Mouse (Mus musculus): ENCODE measurements at regions not wholly inside any gene's neighbourhood (a gene's known extent, or its start where the extent isn't known, plus 50 kb on each side); places are given as distances from the start of the nearest gene placed in this dataset.
A peak's percentile ranks its signal among the peaks of the same experiment; 100 is the strongest.

DNA sequence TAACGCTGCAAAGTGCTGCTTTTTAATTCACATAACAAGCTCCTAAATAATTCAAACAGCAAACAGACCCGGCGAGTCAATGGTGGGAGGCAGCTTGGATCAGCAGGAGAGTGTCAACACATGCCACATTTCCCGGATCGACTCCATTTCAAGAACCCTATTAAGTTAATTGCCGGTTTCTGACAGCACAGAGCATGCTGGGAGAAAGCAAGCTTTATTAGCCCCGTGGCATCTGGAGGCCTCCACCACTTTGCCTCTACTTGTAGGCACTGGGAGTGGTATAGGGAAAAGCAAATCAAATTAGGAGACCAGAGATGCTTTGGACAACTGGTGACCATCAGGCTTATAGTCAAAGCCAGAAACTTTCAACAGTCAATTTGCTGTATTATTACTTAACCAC is 188.5 kb downstream of the Emx2 start:
- DNase-seq = peak; percentile 64

DNA sequence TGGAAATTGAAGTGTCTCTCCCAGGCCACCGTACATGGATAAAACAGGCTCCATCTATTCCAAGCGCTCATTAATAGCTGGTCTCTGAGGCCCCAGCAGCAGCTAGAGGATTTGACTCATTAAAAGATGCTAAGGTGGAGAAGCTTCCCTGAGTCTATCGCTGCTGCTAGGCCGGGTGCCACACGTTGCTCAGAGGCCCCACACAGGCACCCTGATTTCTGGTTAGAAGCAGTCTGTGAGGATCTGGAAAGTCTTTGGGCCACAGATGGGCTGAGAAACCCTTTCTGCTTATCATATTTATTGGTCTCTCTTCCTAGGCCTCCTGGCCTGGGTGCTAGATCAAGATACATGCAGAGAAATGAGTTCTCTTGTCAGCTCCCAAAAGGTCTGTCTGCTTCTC is 191.2 kb downstream of the Emx2 start:
- peak; percentile 61 for DNase-seq

DNA sequence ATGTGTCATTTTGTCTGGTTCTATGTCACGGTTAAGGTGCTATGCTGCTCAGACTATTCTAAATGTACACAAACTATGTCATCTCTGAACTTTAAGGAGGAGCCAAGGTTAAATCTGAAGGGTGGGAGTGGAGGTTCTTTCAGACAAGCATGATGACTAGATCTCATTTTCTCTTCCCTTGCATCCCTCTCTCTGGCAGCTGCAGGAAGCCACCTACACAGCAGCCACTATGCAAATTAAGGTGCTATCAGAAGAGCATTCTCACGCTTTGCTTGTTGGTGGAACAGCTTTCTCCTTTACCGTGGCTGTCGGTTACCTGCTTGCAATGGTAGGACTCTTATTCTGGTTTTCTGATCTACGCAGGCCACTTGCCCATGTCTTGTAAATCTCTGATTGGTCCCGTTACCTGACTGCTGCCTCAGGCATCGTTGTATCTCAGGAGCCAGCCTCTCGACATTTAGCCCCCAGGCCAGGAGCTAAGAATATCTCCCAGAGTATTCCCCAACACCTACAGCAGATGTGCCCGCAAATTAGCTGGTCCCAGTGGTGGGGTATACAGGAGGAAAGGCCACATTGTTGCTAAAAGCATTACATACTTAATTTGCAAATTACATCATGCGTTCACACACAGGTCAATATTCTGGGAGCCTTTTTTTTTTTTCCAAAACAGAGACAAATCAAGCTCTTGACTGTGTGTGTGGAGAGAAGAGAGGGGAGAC is 192.6 kb downstream of the Emx2 start:
- DNase-seq = peak; percentile 48

DNA sequence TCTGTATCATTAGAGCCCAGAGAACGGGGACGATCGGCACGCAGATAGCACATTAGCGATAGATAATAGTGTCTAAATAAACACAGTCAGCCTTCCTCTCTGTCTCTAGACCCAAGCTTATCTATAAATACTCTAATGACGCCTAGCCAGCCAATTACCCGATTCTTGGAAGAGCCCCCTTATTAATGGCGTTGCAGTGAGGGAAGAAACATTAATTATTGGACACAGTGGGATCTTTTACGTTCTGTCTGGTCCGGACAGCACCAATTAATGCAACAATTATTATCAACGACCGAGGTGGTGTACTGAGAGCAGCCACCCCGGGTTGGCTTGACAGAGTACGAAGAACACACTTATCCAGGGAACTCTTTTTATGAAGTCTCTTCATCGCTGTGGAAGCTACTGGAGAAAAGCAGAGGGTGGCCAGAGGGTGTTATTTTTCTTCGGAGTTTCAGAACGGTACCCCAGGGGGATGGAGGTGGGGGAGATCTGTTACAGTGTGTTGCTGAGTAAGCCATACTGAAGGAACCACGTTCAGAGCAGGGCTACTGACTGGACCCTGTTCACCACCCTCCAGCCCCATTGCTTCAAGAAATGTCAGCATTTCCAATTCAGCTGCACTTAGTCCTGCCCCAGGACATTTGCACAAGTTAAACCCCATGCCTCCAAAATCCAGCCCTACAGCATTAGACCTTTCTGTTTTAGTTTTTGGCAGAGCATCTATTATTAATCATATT is 195.6 kb downstream of the Emx2 start:
- DNase-seq = peak; percentile 78

DNA sequence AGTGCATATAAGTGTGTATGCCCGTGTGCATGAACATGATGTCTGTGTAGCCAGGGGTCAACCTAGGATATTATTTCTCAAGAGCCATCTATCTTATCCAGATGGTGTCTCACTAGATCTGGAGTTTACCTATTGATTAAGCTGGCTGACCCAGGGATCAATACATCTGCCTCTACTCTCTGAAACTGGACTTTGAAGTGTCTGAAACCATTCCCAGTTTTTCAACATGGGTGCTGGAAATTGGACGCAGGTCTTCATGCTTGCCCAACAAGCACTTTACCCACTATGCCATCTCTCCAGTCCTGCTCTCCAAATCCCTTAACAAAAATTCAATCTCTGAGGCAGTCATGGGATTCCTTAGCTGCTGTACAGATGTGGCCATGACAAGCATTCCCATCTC is 197.1 kb downstream of the Emx2 start:
- no peak for DNase-seq

DNA sequence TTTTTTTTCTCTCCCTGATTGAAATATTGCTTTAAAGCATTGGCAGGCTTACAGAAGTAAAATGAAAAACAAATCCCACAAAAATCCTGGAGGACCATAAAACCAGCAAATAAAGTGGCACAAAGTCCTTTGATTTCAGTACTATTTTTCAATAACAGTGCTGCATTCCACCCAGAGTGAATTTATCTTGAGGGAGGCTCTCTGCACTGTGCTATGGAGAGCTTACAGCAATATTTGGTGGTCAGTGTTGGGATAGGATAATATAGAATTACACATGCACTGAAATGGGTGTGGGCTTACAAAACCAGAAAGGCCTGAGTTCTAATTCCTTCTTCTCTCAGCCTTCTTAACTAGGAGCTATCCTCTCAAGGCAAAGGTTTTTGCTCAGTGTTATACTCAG is 211.6 kb downstream of the Emx2 start:
- peak; percentile 61 for DNase-seq

DNA sequence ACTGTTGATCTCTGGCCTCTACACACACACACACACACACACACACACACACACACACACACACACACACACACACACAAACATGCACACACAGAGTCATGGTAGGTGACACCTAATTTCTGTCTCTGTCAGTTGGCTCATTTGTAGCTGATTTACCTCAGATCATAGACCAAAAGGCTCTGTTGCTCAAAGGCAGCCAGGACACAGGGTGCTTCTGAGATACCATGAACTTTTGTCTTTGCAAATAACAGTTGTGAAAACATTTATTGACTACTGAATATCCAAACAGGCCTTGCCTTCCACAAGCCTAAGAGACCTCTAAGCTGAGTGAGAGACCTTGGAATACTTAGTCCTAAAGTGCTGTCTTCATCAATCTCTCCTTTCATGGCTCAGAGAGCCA is 215.4 kb downstream of the Emx2 start:
- DNase-seq = no peak

DNA sequence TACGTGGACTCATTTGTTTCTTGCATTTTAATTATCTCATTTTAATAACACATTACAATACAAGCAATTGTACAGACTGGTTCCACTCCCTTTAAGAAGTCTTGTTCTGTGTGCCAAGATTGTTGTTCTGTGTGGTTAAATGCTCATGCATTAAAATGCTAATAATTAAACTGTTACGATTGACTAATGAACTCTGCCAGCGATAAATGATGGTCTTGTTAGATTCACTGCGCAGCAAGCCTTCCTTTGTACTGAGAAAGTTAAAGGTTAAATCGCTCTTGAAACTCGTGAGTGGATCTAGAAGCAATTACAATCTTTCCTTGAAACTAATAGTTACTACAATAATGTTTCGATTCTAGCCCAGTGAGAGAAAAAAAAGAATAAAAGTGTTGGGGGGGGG is 221.0 kb downstream of the Emx2 start:
- DNase-seq = peak; percentile 23

DNA sequence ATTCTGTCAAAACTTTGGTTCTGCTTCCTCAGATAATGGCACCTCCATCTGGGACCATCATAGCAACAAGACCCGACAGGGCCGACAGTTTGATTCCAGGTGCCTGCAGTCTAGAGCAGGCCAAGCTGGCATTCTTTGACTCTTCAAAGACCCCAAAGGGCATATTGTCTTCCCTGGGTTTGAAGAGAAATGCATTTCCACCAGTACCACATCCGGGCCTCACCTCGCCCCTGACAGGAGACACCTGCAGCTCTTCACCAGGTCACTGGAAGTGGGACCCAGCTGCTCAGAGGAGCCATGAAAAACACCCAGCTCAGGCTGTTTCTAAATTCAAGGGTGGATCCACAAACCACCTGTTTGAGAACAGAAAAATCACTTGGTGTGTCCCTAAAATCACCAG is 222.2 kb downstream of the Emx2 start:
- DNase-seq = peak; percentile 69

DNA sequence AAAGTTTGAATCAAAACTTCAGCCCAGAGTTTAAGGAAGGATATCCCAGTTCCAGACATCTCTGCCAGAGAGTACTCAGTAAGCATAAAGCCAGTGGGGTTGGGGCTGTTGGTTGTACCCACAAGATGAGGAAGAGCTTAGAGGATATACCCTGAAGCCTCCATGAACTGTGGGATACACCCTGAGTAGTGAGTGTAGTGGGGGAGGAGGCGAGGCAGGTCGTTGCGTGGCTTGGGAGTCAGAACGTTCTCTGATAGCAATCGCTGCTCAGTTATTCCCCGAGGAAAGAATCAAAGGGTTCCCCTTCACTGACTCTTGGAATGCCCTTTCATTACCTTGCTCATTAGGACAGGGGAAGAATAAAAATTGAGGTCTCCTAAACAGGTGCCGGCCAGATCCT is 226.1 kb downstream of the Emx2 start:
- peak; percentile 57 for DNase-seq

DNA sequence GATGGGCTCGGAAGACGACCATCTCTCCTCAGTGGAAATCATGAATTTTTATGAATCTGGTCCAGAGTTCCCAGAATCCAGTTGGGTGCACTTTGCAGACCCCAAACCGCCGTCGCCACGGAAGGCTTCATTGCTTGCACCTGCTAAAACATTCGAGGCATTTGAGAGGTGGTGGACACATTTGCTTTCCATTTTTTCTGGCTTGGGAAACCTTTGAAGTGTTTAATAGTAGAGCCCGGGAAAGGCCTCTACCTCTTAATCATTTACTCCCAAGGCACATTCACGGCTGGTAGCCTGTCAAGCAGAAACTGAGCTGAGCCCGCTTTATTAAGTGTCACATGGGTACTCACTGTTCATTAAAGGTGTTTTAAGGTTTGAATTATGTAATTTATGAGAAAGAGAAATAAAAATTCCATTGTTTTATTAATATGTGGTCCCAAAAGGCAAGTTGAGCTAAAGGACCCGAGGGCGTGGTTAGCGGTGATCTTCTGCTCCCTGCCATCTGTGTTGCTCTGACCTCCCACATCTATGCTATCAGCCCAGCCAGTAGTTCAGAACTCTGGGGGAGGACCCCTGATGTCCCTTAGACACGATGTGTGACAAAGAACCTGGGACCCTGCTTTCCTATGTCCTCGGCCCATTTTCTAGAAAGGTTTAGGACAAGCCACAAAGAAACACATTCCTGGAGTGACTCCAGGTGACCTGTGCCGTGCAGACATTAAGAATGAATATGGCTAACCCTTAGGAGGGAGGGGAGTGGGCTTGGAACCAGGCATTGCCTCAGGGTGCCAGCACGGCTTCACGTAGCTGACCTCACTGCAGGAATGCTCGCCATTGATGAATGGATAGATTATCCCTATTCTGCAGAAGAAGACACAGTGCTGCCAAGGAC is 227.9 kb downstream of the Emx2 start:
- DNase-seq = peak; percentile 74

DNA sequence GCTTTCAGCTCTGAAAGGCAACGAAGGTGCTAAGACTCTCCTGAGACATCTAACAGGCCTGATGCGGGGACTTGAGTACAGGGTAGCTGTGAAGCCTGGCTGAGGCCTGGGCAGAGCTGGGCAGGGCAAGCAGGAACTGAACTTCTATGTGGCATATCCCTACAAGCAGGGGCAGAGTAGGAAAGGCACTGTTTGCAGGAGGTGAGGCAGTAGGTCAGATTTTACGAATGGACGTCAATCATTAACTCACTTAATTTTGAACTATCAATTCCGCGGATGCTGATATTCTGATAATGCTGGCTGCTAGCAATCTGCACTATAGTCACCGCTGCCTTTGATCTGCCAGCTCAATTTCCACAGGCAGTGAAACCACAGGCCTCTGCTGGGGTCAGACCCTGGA is 229.0 kb downstream of the Emx2 start:
- DNase-seq = peak; percentile 61

DNA sequence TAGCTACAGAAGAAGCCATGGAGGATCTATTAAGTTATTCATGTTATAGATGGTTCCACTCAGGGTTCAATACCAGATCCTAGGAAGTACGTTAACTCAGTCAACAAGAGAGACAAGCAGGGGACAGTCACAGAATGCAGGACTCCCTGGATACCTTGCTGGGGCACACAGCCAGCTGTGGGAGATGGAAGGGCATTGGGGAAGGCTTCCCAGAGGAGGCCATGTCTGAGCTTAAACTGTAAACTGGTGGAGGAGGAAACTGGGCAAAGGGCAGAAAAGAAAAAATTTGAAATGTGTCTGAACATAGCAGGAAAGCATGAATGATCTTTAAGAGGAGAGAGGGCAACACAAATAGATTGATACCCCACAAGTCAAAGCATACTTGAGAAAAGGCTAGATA is 229.5 kb downstream of the Emx2 start:
- peak; percentile 49 for DNase-seq

DNA sequence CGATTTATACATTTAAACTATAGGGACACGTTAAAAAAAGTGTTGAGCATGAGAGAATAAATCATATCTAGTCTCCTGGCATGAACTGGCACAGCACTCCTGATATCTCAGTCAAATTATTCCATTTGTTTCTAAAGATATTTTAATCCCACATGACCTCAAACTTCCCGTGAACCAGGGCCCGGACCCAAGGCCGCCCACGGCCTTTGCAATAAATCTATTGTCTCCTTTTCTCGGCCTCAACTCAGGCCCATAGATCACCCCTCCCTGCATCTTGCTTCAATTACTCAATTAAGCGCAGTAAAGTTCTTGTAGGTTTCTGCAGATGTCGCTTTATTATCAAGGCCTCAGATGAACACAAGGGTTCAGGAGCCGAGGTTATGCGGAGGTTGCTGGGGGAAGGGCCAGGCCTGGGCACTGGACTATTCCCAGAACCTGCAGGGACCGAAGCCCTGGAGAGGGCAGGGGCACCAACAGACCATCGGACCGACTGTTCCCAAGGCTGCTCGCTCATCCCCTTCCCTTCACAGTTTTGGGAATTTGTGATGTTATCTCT is 233.4 kb downstream of the Emx2 start:
- DNase-seq = peak; percentile 79

DNA sequence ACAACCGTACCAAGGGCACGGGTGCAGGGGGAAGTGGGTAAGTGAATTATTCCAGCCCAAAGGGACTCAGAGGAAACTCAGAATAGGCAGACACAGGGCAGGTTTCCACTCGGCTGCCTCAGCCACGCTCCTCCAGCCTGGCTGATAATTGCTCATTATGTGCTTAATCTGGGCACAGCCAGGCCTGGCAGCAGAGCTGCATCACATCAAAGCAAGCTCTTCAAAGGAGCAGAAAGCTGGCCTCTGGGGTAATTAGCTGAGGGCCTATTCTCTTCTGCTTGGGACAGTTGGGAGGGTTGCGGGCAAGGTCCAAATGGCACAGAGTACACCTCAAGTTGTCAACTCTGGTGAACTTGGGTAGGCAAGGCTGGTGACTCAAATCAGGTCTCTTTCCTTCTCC is 239.5 kb downstream of the Emx2 start:
- DNase-seq = no peak

DNA sequence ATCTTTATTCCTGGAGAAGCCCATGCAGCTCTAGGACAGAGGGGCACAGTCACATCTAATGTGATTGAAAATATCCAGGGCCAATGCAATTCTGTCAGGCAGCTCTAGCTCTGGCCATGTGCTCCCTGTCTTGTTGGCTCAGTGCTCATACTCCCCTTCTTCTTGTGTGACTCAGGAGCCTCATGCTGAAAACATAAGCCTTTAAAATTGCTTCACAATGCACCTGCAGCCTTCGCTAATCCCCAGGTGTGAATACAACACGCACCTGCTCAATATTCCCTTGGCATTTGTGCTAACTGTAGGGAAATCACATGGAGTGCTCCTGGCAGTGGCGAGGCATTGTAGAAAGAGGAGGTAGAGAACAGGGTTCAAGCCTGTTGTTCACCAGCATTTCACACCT is 242.0 kb downstream of the Emx2 start:
- no peak for DNase-seq

DNA sequence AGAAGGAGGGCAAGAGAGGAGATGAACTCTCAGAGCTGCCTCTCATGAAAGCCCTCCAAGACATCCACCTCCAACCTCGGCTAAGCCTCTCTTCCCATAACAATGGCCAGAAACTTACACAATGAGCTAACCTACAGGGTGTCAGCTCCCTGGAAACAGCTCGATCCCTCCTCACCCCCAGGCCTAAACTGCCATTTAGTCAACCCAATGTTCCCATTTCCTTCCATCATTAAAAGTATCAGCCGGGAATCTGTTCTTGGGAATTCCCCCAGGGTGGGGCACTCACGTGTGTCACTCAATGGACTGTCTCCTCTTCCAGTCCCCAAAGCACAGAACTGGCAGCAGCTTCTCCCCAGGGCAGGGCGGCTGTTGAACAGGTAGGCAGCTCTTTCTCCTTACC is 236.3 kb downstream of the Rab11fip2 start:
- DNase-seq = no peak

DNA sequence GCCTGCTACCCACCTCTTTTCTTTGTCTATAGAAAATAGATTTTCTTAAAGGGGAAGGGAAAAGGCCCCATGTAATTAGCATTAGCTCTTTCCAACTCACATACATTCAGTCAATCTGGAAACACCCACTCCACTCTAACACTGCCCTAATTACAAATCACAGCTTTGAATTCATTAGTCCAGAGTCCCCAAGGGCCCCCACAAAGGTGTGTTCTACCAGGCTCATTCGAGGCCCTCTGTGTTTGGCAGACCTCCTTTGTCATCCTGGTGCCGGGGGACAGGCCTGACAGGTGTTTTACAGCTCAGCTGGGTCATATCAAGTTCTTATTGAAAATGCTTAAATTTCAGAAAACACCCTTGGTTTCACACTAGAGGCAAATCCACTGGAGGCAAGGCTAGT is 234.3 kb downstream of the Rab11fip2 start:
- DNase-seq = no peak

DNA sequence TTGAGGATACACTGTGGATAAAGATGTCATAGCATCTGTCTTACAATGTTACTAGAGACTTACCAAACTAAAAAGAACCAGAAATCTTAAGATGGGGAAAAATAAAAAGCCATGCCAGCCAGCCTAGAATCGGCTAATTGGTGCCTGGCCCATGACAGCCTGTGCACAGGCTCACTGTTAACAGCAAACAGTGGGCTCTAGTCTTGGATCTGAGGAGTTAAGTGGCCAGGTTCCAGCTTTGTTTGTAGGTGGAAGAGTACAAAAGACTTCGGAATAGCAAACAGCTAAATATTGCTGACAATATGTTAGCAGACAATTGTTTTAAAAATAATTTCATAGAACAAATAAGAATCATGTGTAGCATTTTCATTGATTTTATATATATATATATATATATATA is 228.4 kb downstream of the Rab11fip2 start:
- no peak for DNase-seq

DNA sequence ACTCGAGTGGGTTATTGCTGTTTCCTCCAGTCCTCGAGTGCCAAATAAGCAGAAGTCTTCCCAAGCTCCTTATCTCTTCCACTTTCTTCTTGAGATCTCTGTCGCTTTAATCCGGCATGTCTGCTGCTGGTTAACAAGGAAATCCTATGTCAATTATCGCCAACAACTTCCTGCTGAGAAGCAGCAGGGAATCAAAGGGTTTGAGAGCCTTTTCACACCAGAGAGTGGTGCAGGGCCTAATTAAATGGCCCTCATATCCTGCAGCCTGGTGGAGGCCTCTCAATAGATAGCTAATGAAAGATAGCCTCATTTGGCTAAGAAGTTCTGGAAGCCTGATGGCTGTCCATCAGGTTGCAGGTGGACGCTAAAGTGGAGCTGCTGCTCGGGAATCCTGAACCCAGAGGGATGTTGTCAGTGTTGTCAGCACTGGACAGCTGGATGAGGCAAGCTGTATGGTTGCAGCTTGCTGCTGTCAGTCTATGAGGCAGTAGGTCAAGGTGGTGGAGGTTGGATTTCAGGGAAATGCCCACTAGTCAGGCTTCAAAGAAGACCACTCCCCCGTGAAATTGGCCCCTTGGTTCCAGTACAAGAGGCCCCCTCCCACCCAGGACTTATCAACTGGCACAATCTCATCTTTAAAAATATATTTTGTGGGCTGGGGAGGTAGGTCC is 225.5 kb downstream of the Rab11fip2 start:
- no peak for DNase-seq

DNA sequence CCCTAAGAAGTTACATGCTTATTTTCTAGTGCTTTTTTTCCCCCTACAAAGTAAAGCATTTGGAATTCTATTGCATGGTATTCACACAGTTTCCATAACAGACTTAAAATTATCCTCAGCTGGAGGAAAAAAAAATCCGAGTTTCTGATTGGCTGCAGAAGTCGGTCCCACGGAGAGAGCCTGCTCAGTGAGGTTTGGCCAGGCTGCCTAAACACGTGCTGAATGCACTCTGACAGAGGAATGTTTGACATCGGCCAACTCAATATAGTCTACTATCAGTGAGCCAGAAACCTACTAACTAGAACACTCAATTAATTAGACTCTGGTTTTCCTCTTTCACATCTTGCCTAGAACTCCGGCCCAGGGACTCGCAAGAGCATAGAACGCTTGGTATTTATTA is 204.9 kb downstream of the Rab11fip2 start:
- peak; percentile 84 for DNase-seq

DNA sequence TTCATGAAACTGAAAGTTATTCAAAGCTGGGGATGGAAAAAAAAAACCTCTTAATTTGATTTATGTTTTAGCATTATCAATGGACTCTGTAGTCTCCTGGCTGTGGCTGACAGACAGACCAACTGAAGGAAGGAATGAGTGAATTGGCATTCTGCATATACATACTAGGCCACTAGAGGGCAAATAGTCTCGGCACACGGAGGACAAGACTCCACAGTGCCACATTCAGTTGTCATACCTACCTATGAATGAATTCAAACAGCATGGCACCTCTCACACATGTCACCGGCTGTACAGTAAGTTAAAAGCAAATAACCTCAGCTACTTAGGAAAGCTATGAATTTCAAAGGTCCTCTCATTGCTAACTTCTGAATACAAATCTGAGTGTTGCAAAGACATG is 200.5 kb downstream of the Rab11fip2 start:
- peak; percentile 39 for DNase-seq

DNA sequence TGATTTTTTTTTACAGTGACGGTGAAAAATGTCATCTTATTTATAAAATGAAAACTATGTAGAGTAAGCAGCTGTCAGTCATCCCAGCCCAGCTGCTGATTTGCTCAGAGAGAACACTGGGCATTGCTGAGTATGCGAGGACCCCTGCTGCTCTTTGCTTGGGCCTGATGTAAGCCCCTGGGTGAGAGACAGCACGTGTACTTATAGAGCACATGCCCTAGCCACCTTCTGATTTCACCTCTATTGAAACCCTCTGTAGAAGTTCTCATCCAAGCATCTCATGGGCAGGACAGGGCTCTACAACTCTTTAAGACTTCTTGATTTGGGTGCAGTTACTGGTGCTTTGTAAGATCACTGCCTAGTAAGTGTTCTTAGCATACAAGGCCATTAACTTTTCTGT is 182.2 kb downstream of the Rab11fip2 start:
- peak; percentile 63 for DNase-seq
